Mouse (Mus musculus): ENCODE data around the gene Tbck.

The Tbck gene

GRCm38 (mm10) chr3:132807888-132808579 is 124.1 kb downstream of the Tbck start:
- Histone ChIP-seq H3K9me3 (ENCODE audit: low read length) (no peaks in the 10 kb centered on the region), H3K36me3 (ENCODE audit: insufficient read depth, low read length) (no peaks in the 10 kb centered on the region), H3K4me3 (replicated peaks; ENCODE audit: low read length) (no peak overlapping the region), H3K27me3 (ENCODE audit: insufficient read depth, low read length) (no peaks in the 10 kb centered on the region), H3K4me1 (replicated peaks; ENCODE audit: low read depth, low read length) (no peaks in the 10 kb centered on the region)
- no peak for TF ChIP-seq CTCF (conservative IDR thresholded peaks at IDR 0.05; ENCODE audit: low read length)
- TF ChIP-seq POU5F1 (IDR thresholded peaks at IDR 0.05; ENCODE audit: borderline replicate concordance, low read length): no peak
- TF ChIP-seq NANOG (IDR thresholded peaks at IDR 0.05; ENCODE audit: borderline replicate concordance, low read length): no peak

- Histone ChIP-seq H3K36me3 (ENCODE audit: insufficient read depth, low read length) (no peaks in the 10 kb centered on the region), H3K4me3 (replicated peaks; ENCODE audit: low read length) (no peak overlapping the region), H3K4me1 (replicated peaks; ENCODE audit: low read depth, low read length) (no peaks in the 10 kb centered on the region), H3K27me3 (ENCODE audit: insufficient read depth, low read length) (no peaks in the 10 kb centered on the region), H3K9me3 (ENCODE audit: low read length) (no peaks in the 10 kb centered on the region)
- no peak for TF ChIP-seq NANOG (IDR thresholded peaks at IDR 0.05; ENCODE audit: borderline replicate concordance, low read length)
- no peak for TF ChIP-seq POU5F1 (IDR thresholded peaks at IDR 0.05; ENCODE audit: borderline replicate concordance, low read length)
- no peak for TF ChIP-seq CTCF (conservative IDR thresholded peaks at IDR 0.05; ENCODE audit: low read length)
Observed at GRCm38 (mm10) chr3:132808951-132809350, 125.0 kb downstream of the Tbck start.

- H3K4me1 ChIP-seq (replicated peaks; ENCODE audit: low read depth, low read length): 0 out of 2 replicates have a peak, but pooled peaks cover 2% of the 10 kb centered on the region
- TF ChIP-seq POU5F1 (IDR thresholded peaks at IDR 0.05; ENCODE audit: borderline replicate concordance, low read length) (no peak), CTCF (conservative IDR thresholded peaks at IDR 0.05; ENCODE audit: low read length) (no peak), NANOG (IDR thresholded peaks at IDR 0.05; ENCODE audit: borderline replicate concordance, low read length) (no peak)
- no peaks in the 10 kb centered on the region for H3K9me3 ChIP-seq (ENCODE audit: low read length)
- H3K27me3 ChIP-seq (ENCODE audit: insufficient read depth, low read length): no peaks in the 10 kb centered on the region
- no peak overlapping the region for H3K4me3 ChIP-seq (replicated peaks; ENCODE audit: low read length)
- no peaks in the 10 kb centered on the region for H3K36me3 ChIP-seq (ENCODE audit: insufficient read depth, low read length)
Observed at GRCm38 (mm10) chr3:132811791-132812190, 127.8 kb downstream of the Tbck start.

GRCm38 (mm10) chr3:132812356-132812755 is 128.4 kb downstream of the Tbck start:
- no peaks in the 10 kb centered on the region for H3K27me3 ChIP-seq (ENCODE audit: insufficient read depth, low read length)
- H3K4me1 ChIP-seq (replicated peaks; ENCODE audit: low read depth, low read length): peaks cover 2% of the 10 kb centered on the region; the same call in 1 of the 2 replicates
- no peak overlapping the region for H3K4me3 ChIP-seq (replicated peaks; ENCODE audit: low read length)
- H3K9me3 ChIP-seq (ENCODE audit: low read length): no peaks in the 10 kb centered on the region
- no peaks in the 10 kb centered on the region for H3K36me3 ChIP-seq (ENCODE audit: insufficient read depth, low read length)
- no peak for TF ChIP-seq NANOG (IDR thresholded peaks at IDR 0.05; ENCODE audit: borderline replicate concordance, low read length)
- no peak for TF ChIP-seq POU5F1 (IDR thresholded peaks at IDR 0.05; ENCODE audit: borderline replicate concordance, low read length)
- TF ChIP-seq CTCF (conservative IDR thresholded peaks at IDR 0.05; ENCODE audit: low read length): no peak

- peaks cover 2% of the 10 kb centered on the region; the same call in 1 of the 2 replicates for H3K4me1 ChIP-seq (replicated peaks; ENCODE audit: low read depth, low read length)
- TF ChIP-seq NANOG (IDR thresholded peaks at IDR 0.05; ENCODE audit: borderline replicate concordance, low read length): no peak
- no peak for TF ChIP-seq CTCF (conservative IDR thresholded peaks at IDR 0.05; ENCODE audit: low read length)
- TF ChIP-seq POU5F1 (IDR thresholded peaks at IDR 0.05; ENCODE audit: borderline replicate concordance, low read length): no peak
- H3K9me3 ChIP-seq (ENCODE audit: low read length): no peaks in the 10 kb centered on the region
- no peaks in the 10 kb centered on the region for H3K36me3 ChIP-seq (ENCODE audit: insufficient read depth, low read length)
- no peaks in the 10 kb centered on the region for H3K27me3 ChIP-seq (ENCODE audit: insufficient read depth, low read length)
- H3K4me3 ChIP-seq (replicated peaks; ENCODE audit: low read length): no peak overlapping the region
Observed at GRCm38 (mm10) chr3:132813147-132813546, 129.2 kb downstream of the Tbck start.

- no peaks in the 10 kb centered on the region for H3K9me3 ChIP-seq (ENCODE audit: low read length)
- no peak for TF ChIP-seq CTCF (conservative IDR thresholded peaks at IDR 0.05; ENCODE audit: low read length)
- TF ChIP-seq NANOG (IDR thresholded peaks at IDR 0.05; ENCODE audit: borderline replicate concordance, low read length): no peak
- no peak for TF ChIP-seq POU5F1 (IDR thresholded peaks at IDR 0.05; ENCODE audit: borderline replicate concordance, low read length)
- H3K36me3 ChIP-seq (ENCODE audit: insufficient read depth, low read length): no peaks in the 10 kb centered on the region
- H3K4me1 ChIP-seq (replicated peaks; ENCODE audit: low read depth, low read length): peaks cover 2% of the 10 kb centered on the region; the same call in 1 of the 2 replicates
- H3K27me3 ChIP-seq (ENCODE audit: insufficient read depth, low read length): no peaks in the 10 kb centered on the region
- no peak overlapping the region for H3K4me3 ChIP-seq (replicated peaks; ENCODE audit: low read length)
Observed at GRCm38 (mm10) chr3:132813706-132814497, 130.0 kb downstream of the Tbck start.

GRCm38 (mm10) chr3:132814791-132815496 is 131.0 kb downstream of the Tbck start:
- no peak overlapping the region for H3K4me3 ChIP-seq (replicated peaks; ENCODE audit: low read length)
- no peaks in the 10 kb centered on the region for H3K9me3 ChIP-seq (ENCODE audit: low read length)
- no peaks in the 10 kb centered on the region for H3K27me3 ChIP-seq (ENCODE audit: insufficient read depth, low read length)
- H3K4me1 ChIP-seq (replicated peaks; ENCODE audit: low read depth, low read length): peaks cover 2% of the 10 kb centered on the region; the same call in 1 of the 2 replicates
- H3K36me3 ChIP-seq (ENCODE audit: insufficient read depth, low read length): no peaks in the 10 kb centered on the region
- TF ChIP-seq POU5F1 (IDR thresholded peaks at IDR 0.05; ENCODE audit: borderline replicate concordance, low read length): no peak
- no peak for TF ChIP-seq CTCF (conservative IDR thresholded peaks at IDR 0.05; ENCODE audit: low read length)
- no peak for TF ChIP-seq NANOG (IDR thresholded peaks at IDR 0.05; ENCODE audit: borderline replicate concordance, low read length)
